Mouse (Mus musculus) heart, postnatal 25 days (tissue): ENCODE measurements around the gene Dffa. TPM values are rescaled to one million over a fixed set of nuclear protein-coding genes. Genes with fewer than 3 reads are reported as not detected.
"Not testable (repeated sequence)": the region's sequence is repeated elsewhere in the genome, so short reads cannot be mapped to it uniquely, and the experiment has no call there.

Experiments used
- DNase-seq: peaks from one replicate; pipeline ENCODE4 v3.0.0; 2022; ENCODE audit warnings: low spot score
- intact Hi-C: fragments of 180-260 bp; cut with DNase I; formaldehyde crosslinking; loops from one replicate; pipeline ENCODE4 v1.15.1; 2025
- total RNA-seq, 2 experiments: library from RNA; stranded (reverse); gene quantifications; 2 replicates each; pipeline ENCODE4 v1.2.3; 2021

Gene Dffa
- total RNA-seq, 2 experiments from 2014 or later, result 41.3 to 41.5 TPM

DNA sequence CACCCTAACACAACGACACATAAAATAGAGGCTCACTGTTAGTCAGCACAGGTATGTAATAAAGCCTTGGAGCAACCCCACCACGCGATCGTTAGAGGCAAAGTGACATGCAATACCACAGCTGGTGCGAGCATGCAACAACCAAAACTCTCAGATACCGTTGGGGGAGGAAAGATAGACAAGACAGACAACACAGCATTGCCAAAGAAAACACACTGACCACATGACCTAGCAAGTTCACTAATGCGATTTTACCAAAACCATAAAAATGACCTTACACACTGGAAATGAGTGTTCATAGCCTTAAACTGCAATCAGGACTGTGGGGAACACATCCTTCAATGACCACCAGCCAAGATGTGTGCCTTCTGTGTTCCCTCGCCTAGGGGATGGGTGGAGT lies 12.6 kb upstream of the Dffa start:
- intact Hi-C loops, result no loop called here
- no peak for DNase-seq

DNA sequence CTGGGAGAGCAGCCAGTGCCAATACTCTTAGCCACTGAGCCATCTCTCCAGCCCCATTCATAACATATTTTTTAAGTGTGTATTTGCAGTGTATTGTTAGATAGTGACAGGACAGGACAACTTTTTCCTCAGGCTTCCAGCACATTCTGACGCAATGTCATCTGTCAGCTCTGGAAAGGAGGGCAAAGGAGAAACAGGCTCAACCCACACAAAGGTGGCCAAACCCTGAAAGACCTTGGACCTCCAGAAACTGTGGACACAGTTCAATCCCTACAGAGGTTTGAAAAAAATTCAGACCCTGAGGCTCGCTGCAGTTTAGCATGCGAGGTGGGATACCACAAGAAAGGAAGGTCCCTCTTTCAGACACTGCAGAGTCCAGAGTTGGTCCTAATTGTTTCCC lies 6.0 kb upstream of the Dffa start:
- no peak for DNase-seq
- intact Hi-C loops, result no loop called here

DNA sequence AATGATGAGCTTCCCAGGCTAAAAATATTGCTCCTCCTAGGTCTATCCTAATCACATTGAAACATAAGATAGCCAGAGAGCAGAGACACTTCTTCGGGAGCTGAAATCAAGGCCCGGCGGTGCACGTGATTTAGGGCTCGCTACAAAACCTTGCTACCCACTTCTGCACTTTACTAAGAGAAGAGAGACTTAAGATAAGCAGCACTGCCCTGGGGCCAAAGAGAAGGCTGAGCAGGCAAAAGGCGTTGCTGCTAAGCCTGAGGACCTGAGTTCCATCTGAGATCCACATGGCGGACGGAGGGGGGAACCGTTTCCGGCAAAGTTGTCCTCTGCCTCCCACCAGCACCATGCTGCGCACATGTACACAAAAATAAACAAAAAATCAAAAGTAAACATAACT lies 5.4 kb upstream of the Dffa start:
- no peak for DNase-seq
- intact Hi-C loops, result no loop called here

DNA sequence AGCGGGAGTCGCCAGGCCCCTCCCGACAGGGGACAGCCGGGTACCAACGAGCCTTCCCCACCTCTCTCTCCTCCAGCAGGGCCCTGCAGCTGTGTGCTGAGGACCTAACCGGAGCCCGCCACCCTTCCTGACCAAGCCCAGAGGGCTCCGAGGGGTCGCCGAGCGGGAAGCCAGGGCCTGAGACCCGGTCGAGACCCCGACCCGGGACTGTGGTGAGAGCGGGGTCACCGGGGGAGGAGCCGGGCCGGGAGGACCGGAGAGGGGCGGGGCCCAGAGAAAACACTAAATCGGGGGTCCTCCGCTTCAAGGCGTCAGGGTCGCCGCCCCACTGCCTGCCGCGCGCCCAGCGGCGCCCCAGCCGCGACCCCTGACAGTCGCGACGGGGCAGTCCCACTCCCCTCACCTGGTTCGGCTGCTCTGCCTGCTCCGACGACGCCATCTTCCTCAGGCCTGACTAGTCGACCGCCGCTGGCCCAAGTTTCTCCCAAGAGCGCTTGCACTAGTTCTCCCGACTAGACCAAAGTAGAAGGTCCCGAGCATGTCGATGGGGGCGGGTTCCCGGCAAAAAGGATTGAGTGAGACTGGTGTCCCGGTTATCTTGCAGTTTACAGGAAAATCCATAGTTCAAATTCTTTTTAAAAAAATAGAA lies 4.5 kb upstream of the Dffa start, which contains the start of gene Pex14:
Pex14 (minus strand) TSS at position 508 of the 649 bp plus-strand sequence.
- intact Hi-C loops, result no loop called here
- DNase-seq, result peak; percentile 79

DNA sequence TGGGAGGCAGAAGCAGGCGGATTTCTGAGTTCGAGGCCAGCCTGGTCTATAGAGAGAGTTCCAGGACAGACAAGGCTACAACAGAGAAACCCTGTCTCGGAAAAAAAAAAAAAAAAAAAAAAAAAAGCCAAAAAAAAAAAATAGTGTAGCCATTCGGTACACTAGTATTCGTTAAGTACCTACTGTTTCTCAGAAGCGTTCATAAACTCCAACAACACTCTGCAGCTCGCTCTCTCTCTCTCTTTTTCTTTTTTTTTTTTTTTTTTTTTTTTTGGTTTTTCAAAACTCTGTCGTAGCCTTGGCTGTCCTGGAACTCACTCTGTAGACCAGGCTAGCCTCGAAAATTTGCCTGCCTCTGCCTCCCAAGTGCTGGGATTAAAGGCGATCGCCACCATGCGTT lies 3.5 kb upstream of the Dffa start:
- intact Hi-C loops, DNase-seq: not testable (repeated sequence)

DNA sequence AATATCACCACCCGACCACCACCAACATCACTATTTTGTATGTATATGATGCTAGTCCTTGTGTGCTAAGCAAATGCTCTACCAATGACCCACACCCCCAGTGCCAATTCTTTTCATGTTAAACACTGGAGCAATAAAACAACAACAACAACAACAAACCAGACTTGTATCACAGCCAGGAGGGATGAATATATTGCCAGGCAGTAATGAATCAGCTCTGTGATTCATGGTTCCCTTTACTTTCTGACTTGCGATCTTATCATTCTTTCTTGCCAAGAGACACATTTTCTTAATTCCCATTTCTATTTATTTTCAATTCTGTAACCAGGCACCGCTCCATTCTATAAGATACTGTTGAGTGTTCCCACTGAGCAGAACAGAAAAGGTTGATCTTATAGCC lies 2.5 kb upstream of the Dffa start:
- DNase-seq, result no peak

DNA sequence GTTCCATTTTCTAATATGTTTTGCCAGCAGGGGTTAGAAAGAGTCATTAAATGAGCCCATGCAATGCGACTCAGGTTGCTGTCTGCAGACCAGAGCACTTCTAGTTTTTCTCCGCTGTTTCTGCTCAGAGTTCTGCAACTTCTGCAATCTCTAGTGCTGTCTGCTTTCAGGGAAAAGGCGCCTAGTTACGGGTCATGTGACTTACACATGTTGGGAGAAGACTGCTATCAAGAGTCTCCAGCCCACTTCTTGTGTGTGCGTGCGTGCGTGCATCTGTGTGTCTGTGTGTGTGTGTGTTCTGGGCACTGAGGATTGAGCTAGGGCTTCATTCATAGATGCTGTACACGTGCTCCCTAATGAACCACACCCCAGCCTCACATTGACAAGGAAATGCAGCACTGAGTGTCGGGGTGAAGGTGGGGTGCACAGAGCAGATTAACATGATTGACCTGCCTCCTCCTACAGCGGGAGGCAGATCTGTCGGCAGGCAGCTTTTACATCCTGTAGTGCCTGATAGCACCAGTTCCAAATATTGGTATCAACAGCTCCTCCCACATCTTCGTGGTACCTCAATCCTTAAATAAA lies 16.1 kb downstream of the Dffa start:
- DNase-seq, intact Hi-C loops: not testable (repeated sequence)

More for the DNA sequence above, 2.5 kb upstream of the Dffa start:
- intact Hi-C loops, result no loop called here

DNA sequence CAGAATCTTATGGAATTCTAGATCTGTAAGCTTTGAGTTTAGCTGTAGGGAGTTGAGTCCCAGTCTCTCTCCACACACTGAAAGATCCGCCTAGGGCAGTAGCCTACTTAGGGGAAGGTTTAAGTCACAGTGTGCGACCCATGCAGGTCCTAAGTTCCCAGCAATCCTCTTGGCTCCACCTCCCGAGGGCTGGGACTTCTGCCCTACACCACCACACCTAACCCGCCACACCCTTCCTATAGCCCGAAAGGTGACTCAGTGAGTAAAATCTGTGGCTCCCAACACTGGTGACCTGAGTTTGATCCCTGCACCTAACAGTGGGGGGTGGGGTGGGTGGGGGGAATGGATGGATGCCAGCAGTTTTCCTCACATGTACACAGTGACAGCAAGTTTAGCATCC lies 19.5 kb downstream of the Dffa start:
- intact Hi-C loops, result no loop called here
- DNase-seq, result no peak

DNA sequence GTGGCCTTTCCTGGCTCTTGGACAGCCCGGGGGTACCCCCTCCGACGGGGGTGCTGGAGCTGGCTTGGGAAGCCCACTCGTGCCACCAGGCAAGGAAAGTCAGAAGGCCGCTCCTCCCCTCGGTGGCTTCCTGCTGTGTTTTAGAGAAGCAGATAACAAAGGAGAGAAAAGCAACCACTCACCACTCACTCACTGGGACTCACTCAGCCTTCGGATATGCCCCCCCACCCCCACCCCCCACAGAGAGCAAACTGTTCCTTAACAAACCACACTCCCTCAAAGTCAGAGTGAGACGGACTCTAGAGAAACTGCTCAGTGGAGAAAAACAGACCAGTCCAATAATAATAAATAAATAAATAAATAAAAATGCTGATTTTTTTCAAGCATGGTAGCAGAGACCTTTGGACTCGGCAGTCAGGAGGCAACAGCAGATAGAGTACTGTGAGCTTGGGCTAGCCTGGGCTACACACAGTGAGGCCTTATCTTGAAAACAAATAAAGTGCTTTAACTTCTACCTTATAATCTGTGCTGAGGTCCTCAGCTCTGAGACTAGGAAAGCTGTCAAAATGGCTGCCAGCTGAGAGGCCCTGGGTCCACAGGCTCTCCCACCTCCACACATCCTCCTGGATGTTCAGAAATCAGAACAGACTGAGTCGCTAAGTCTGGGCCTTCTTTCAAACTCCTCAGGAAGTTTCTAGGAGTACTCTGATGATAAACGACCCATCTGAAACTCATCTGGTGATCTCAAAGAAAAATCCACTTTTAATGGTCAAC lies 21.6 kb downstream of the Dffa start:
- no peak for DNase-seq
- intact Hi-C loops, result no loop called here

DNA sequence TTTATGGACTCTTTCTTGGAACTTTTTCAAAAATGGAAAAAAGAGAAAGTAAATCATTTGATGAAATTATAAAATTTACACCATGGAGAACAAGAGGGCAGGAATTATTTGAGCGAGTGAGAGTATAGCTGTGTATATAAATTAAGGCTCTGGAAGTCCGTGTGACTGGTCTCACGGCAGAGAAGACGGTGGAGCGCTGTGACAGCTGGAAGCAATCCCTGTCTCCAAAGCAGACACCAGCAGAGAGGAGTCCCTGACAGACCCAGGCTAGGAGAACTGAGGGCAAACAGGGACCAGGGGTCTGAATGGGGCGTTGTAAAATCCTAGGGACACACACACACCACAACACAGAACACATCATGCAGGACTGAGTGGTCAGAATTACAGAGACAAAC lies 22.2 kb downstream of the Dffa start:
- intact Hi-C loops, result no loop called here
- no peak for DNase-seq

DNA sequence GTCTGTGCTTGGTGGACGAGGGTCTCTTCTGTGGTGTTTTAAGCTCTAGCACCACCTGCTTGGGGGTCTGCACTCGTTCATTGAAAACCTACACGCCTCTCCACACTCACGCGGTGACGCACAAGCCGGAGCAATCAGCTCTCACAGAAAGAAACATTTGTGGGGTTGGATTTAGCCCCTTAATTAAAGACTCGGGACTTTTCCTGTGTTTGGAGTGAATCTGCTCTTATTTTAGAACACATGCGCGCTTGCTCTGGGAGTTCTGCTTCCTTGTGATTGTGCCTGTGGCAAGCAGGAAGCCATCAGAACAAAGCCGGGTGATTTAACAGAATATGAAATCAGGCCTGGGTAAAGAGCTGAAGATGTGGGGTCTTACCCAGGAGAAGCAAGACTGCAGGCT lies 22.7 kb downstream of the Dffa start, which contains the start of gene Cort:
Cort (minus strand) TSS at position 101 of the 400 bp plus-strand sequence.
- intact Hi-C loops, result no loop called here
- DNase-seq, result no peak

DNA sequence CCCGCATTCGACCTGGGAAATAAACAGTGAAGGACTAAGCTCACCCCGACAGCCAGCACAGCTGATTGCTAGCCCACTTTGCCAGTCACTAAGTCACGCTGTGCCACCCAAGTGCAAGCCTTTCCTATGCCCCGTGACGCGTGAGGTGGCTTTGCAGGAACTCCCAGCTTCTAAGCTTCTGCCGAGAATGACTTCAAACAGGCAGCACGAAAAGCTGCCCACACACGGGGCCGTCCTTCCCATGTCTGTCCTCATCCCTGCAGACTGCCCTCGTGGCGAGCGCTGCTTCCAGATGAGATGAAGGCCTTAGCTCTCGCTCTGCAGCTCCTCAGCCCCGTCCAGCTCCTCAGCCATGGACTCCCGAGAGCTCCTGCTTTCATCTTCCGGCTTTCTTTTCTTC lies 24.5 kb downstream of the Dffa start:
- intact Hi-C loops, result no loop called here
- DNase-seq, result no peak

DNA sequence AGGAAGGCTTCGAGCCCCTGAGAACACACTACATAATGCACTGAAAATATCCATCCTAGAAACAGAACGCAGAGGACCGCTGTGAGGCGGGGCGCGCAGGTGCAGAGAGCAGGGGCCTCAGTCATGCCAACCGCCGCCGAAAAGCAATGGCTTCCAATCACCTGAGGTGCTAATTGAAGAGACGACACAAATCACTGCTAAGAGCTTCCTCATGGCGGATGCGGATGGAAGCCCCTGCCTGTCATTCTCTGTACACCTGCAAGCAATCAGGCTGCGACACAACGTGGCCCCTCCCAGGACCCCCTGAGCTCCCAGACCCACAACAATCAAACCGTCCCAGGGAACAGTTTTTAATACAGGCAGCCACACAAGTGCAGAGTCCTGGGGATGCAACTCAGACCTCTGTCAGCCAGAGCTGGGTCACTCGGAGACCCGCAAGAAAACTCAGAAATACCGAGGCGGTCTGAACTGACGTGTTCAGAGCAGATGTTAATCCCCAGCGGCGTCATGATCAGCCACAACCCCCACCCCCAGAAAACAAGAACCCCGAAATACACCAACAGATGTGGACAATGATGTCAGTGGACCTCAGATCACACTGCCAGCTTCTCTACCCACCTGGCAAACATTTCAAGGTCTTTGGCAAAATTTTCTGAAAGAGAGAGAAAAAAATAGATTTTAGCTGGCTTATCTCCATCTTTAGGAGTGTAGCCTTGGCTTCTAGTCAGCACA lies 27.2 kb downstream of the Dffa start:
- intact Hi-C loops, result no loop called here
- no peak for DNase-seq

DNA sequence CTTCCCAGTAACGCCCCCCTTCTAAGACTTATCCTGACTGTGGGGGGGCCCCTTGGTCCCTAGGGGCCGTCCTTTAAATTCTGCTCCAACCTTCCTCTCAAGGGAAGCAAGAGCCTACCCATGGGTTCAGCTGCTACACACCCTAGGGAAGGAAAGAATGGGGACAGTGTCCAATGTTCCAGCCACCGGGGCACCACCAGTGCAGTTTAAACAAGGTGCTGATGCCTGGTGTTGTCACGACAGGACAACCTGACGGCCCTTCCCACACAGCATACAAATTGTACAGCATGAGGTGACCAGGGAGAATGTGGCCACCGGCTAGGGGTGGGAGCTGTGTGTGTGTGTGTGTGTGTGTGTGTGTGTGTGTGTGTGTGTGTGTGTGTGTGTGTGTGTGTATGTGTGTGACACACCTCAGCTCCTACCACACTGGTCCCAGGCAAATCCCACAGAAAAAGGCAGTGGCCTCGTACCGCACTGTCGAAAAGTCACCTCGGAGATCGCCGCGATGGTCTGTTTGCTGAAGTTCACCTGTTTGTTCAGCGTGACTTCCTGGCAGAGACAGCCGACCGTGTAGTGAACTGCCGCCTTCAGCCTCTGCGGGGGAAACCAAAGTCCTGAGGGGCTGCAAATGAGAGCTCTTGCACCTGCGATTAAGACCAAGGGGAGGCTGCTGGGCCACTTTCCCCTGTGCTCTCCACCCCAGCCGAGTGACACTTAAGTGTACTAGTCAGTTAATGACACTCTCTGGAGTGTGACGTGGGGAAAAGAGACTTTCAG lies 28.0 kb downstream of the Dffa start:
- DNase-seq, result no peak
- intact Hi-C loops, result no loop called here

DNA sequence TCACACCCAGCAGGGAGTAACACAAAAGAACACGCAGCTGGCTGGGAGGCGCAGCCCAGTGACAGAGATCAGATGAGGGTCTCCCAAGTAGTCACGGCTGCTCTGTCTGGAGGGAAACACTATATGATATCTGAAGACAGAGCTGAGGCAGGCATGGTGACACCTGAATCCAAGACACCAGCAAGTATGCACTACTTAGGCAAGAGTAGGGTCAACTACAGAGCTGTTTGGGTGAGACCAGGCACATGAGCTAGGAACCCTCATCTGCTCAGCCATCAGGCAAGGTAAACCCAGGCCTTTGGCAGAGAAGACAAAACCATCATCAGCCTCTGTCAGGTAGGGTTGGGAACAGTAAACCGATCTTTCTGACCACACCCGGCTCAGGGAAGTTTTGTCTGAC lies 29.4 kb downstream of the Dffa start:
- no peak for DNase-seq
- intact Hi-C loops, result no loop called here

DNA sequence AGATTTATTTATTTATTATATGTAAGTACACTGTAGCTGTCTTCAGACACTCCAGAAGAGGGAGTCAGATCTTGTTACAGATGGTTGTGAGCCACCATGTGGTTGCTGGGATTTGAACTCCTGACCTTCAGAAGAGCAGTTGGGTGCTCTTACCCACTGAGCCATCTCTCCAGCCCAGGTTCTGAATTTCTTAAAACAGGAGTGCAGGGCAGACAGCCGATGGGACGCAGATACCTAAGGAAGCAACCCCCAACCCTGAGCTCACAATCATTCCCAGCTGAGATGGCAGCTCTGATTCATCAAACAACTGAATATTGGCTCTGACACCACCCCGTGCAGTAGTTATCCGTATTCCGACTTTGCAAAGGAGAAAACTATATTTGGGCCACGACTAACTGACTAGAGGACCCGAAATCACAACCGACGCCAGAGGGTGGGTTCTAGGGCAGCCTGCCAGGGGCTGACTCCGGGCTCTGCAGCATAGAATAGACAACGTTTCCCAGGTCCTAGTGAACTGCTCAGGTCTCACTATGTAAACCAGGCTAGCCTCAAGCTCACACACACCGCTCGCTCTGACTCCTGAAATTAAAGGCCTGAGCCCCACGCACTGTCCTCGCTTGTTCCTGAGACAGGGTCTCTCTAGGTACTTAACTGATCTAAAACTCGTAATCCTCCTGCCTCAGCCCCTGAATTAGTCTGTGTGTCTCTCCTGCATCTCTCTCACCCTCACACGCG lies 32.3 kb downstream of the Dffa start:
- intact Hi-C loops, result loop anchor here (2.0 to 5.0 kb wide), 3 partner anchors 31 to 434 kb away; partner anchors contain the start of gene Dffa
- DNase-seq, result no peak

DNA sequence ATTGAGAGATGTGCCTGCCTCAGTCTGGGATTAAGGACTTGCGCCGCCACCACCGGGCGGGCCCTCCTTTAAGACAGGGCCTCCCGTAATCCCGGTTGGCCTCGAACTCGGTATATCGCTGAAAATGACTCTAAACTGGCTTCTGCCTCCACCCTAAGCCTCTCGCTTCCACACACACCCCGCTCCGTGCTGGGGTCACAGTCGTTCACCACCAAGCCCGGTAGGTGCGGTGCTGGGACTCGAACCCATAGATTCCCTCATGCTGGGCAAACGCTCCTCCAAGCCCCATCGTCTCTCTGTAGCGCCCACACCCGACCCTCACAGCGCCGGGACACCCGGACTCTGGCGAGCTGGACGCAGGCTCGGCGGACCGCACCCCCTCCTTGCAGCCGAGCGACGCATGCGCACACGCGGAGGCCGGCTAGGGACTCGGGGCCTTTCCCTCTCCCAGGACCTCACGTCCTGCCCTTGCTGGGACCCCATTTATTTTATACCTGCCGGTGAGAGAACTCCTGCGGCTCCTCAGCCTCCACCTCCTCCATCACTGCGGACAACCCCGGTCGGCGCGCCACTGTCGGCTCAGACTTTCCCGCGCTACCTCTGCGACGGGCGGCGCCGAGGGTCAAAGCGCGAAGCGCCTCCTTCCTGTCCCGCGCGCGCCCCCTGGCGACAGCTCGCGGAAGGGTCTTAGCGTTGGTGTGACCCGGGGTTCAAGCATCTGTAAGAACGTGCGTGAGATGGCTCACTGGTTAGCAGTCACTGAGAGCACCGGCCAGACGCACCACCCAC lies 33.2 kb downstream of the Dffa start, which contains the start of gene Cenps:
Cenps (minus strand) TSS at position 648 of the 789 bp plus-strand sequence.
- peak; percentile 73 for DNase-seq
- intact Hi-C loops, result loop anchor here (2.0 to 5.0 kb wide), 3 partner anchors 32 to 435 kb away; partner anchors contain the start of gene Dffa

DNA sequence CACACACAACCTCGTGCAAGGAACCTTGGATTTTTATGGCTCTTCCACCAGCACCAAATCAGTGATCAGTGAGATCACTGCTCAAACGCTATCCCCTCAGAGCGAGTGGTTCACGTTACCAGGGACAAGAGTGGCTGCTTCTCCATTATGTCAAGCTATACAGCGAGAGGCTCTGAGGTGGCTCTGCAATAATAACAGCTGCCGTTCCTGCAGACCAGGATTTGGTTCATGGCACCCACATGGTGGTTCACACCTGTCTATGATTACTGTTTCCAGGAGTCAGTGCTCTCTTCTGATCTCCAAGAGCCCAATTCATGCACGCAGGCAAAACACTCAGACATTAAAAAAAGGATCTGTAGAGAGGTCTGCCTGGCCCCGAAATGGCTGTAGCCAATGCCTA lies 34.6 kb downstream of the Dffa start:
- no peak for DNase-seq
- intact Hi-C loops, result loop anchor here (5.0 kb wide), 2 partner anchors 396 to 436 kb away; no protein-coding TSS in a partner anchor
